Mouse (Mus musculus) midbrain, embryonic 11.5 days (tissue): ENCODE measurements around the gene Gfy. TPM values are rescaled to one million over a fixed set of nuclear protein-coding genes. Genes with fewer than 3 reads are reported as not detected.

ENCODE experiments used
- ATAC-seq: fragments of 200-750 bp; cut with Nextera tagmentation; 2 replicates; pipeline ENCODE4 v1.8.0; 2017; ENCODE audit warnings: moderate TSS enrichment, moderate library complexity; ENCODE audit not compliant: low FRiP score
- DNase-seq: peaks from one replicate; pipeline ENCODE4 v3.0.0; 2015; ENCODE audit warnings: low spot score; ENCODE audit errors: missing footprints
- H3K27ac ChIP-seq: fragments of 300-500 bp; sonication (generic); 2 replicates; pipeline ENCODE4 v1.5.1; 2014; ENCODE audit warnings: low read depth, low read length
- H3K27me3 ChIP-seq: fragments of 300-500 bp; sonication (generic); 2 replicates; pipeline ENCODE4 v1.6.1; 2014; ENCODE audit warnings: mild to moderate bottlenecking, low read length, moderate library complexity, mixed read lengths; ENCODE audit not compliant: control insufficient read depth, insufficient read depth
- H3K36me3 ChIP-seq: fragments of 300-500 bp; sonication (generic); 2 replicates; pipeline ENCODE4 v1.6.1; 2014; ENCODE audit warnings: mild to moderate bottlenecking, low read length, moderate library complexity, mixed read lengths; ENCODE audit not compliant: control insufficient read depth, insufficient read depth
- H3K4me1 ChIP-seq: fragments of 300-500 bp; sonication (generic); 2 replicates; pipeline ENCODE4 v1.6.1; 2014; ENCODE audit warnings: low read length; ENCODE audit not compliant: control insufficient read depth, insufficient read depth
- H3K4me2 ChIP-seq: fragments of 300-500 bp; sonication (generic); 2 replicates; pipeline ENCODE4 v1.6.1; 2014; ENCODE audit warnings: mild to moderate bottlenecking, moderate library complexity
- H3K4me3 ChIP-seq: fragments of 300-500 bp; sonication (generic); 2 replicates; pipeline ENCODE4 v1.5.1; 2014; ENCODE audit warnings: low read depth, low read length
- H3K9ac ChIP-seq: fragments of 300-500 bp; sonication (generic); 2 replicates; pipeline ENCODE4 v1.6.1; 2014; ENCODE audit warnings: low read length
- H3K9me3 ChIP-seq: fragments of 300-500 bp; sonication (generic); 2 replicates; pipeline ENCODE4 v1.6.1; 2016; ENCODE audit warnings: low read length; ENCODE audit not compliant: control insufficient read depth
- WGBS: fragments of 180-500 bp; shearing (Covaris S2); extraction: QIAGEN DNeasy Blood & Tissue Kit; methylation state at CpG from one replicate; pipeline ENCODE4 v1.1.7; 2014; 5-methylcytosine and 5-hydroxymethylcytosine counted together
- polyA plus RNA-seq: library from polyadenylated mRNA; unstranded; fragments of >200 nt; fragmentation: Nextera tagmentation; extraction: Ambion mirVana; gene quantifications from 2 replicates; pipeline ENCODE4 v1.2.1, GENCODE M21; 2014

Gene Gfy
- polyA plus RNA-seq, 1 experiment from 2014 or later, result not detected

DNA sequence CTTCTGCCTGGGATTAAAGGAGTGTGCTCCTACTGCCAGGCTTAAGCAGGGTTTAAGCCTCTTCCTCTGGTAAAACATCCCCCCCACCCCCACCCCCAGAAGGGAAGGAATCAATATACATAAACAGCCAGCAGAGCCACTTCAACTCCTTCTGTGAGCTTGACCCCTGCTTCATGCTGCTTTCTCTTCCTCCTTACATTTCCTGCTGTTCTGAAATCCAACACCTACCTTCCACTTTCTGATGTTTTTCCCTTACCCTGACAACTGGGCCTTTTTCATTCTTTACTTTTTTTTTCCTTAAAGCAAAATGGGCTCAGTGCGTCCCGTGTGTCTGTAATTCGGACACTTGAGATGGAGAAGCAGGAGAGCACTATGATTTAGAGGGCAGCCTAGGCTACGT is 29.0 kb downstream of the Gfy start:
- DNase-seq (no peak), ATAC-seq (no peak)
- Histone ChIP-seq H3K27me3 (no peaks in the 10 kb centered on the region), H3K4me1 (peaks cover 11% of the 10 kb centered on the region), H3K4me2 (no peak overlapping the region), H3K27ac (no peak overlapping the region), H3K9me3 (no peaks in the 10 kb centered on the region), H3K9ac (no peak overlapping the region), H3K36me3 (no peaks in the 10 kb centered on the region), H3K4me3 (no peak overlapping the region)
- 58% methylated on average over 4 of the region's 4 CpGs for WGBS

DNA sequence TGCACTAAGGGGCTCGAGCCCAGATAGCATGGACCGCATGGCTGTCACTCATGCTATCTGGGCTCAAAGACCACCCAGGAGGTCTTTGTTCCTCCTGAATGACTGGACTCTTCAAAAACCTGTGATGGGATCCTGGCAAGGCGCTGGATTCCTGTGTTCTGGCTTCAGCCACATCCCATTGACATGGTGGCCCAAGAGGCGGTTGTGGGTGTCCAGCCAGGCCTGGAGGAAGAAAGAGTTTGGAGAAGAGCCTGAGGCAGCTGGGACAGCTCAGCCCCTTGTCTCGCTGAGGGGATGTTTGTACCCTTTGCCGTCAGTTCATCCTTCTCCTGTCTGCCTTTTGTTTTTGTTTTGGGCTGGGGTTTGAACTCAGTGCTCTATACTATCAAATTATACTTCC is 29.8 kb downstream of the Gfy start:
- no peak overlapping the region for H3K9ac ChIP-seq
- H3K4me1 ChIP-seq, result peaks cover 9% of the 10 kb centered on the region
- H3K36me3 ChIP-seq, result no peaks in the 10 kb centered on the region; the same call in 1 of the 2 replicates
- WGBS, result 26% methylated on average over 6 of the region's 6 CpGs
- H3K4me2 ChIP-seq, result no peak overlapping the region
- H3K4me3 ChIP-seq, result no peak overlapping the region
- no peak for DNase-seq
- no peaks in the 10 kb centered on the region for H3K9me3 ChIP-seq
- no peak overlapping the region for H3K27ac ChIP-seq
- no peak for ATAC-seq
- H3K27me3 ChIP-seq, result no peaks in the 10 kb centered on the region

DNA sequence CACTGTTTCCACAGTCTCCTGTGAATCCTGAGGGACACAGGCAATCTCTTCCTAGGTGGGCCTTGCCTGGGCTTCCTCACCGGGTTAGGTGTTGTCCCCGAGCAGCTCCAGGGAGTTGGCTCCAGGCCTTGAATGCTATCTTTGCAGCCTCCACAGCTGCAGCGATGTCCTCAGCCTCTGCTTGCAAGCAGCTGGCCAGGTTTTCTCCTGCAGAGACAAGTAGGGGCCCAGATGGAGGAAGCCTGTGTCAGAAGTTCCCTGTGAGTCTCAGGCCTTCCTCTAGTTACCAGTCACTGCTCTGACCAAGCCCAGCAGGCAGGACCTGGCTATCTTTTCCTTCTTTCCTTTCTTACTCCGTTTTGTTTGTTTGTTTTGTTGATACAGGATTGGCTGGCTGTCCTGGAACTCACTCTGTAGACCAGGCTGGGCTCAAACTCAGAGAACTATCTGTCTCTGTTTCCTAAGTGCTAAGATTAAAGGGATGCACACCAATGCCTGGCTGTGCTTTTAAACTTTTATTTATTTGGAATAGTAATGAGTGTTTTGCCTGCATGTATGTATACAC is 30.8 kb downstream of the Gfy start:
- Histone ChIP-seq H3K4me1 (peaks cover 8% of the 10 kb centered on the region), H3K27ac (no peak overlapping the region), H3K36me3 (no peaks in the 10 kb centered on the region; the same call in 1 of the 2 replicates), H3K4me3 (no peak overlapping the region), H3K27me3 (no peaks in the 10 kb centered on the region), H3K4me2 (no peak overlapping the region), H3K9ac (no peak overlapping the region), H3K9me3 (no peaks in the 10 kb centered on the region)
- no peak for DNase-seq
- no peak for ATAC-seq
- WGBS, result 69% methylated on average over 4 of the region's 4 CpGs

GRCm38 (mm10) chr7:45147899-45148298 is 31.5 kb downstream of the Gfy start:
- ATAC-seq, result no peak
- H3K27ac ChIP-seq, result no peak overlapping the region
- H3K4me1 ChIP-seq, result peaks cover 3% of the 10 kb centered on the region; the same call in 1 of the 2 replicates
- WGBS, result 94% methylated on average over 11 of the region's 11 CpGs
- H3K4me2 ChIP-seq, result no peak overlapping the region
- no peak for DNase-seq
- H3K9me3 ChIP-seq, result no peaks in the 10 kb centered on the region
- no peaks in the 10 kb centered on the region for H3K27me3 ChIP-seq
- H3K9ac ChIP-seq, result no peak overlapping the region
- H3K36me3 ChIP-seq, result no peaks in the 10 kb centered on the region; the same call in 1 of the 2 replicates
- no peak overlapping the region for H3K4me3 ChIP-seq

DNA sequence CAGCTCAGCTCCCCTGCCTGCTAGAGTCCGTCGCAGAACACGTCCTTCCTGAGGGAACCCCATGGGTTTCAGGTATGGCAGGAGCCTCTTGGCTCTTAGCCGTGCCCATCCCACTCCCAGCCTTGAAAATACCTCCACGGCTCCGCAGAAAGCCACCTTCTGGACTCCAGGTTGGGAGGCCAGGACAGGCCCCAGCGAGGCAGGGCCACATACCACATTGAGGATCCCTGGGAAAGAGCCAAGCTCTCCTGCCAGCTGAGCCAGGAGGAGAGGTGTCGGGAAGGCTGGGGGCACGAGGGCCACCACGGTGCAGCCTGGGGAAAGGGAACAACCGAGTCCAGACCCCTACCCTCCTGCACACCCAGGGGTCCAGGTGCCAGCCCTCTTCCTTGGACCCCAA is 32.1 kb downstream of the Gfy start:
- H3K27ac ChIP-seq, result no peak overlapping the region
- H3K36me3 ChIP-seq, result no peaks in the 10 kb centered on the region; the same call in 1 of the 2 replicates
- H3K4me1 ChIP-seq, result peaks cover 3% of the 10 kb centered on the region; the same call in 1 of the 2 replicates
- WGBS, result 94% methylated on average over 11 of the region's 11 CpGs
- no peak overlapping the region for H3K4me3 ChIP-seq
- H3K27me3 ChIP-seq, result no peaks in the 10 kb centered on the region
- ATAC-seq, result no peak
- no peak overlapping the region for H3K9ac ChIP-seq
- H3K9me3 ChIP-seq, result no peaks in the 10 kb centered on the region
- no peak overlapping the region for H3K4me2 ChIP-seq
- DNase-seq, result no peak

GRCm38 (mm10) chr7:45145460-45145859 is 33.9 kb downstream of the Gfy start:
- DNase-seq, result no peak
- no peaks in the 10 kb centered on the region; the same call in 1 of the 2 replicates for H3K36me3 ChIP-seq
- no peaks in the 10 kb centered on the region for H3K9me3 ChIP-seq
- H3K27ac ChIP-seq, result no peak overlapping the region
- H3K4me1 ChIP-seq, result peaks cover 3% of the 10 kb centered on the region; the same call in 1 of the 2 replicates
- H3K4me2 ChIP-seq, result no peak overlapping the region
- no peak for ATAC-seq
- H3K4me3 ChIP-seq, result no peak overlapping the region
- no peak overlapping the region for H3K9ac ChIP-seq
- H3K27me3 ChIP-seq, result no peaks in the 10 kb centered on the region
- WGBS, result 95% methylated on average over 8 of the region's 8 CpGs

- Histone ChIP-seq H3K9ac (no peak overlapping the region), H3K9me3 (no peaks in the 10 kb centered on the region), H3K27me3 (no peaks in the 10 kb centered on the region), H3K4me2 (no peak overlapping the region), H3K27ac (no peak overlapping the region), H3K36me3 (no peaks in the 10 kb centered on the region; the same call in 1 of the 2 replicates), H3K4me3 (no peak overlapping the region), H3K4me1 (peaks cover 3% of the 10 kb centered on the region; the same call in 1 of the 2 replicates)
- ATAC-seq (no peak), DNase-seq (no peak)
- WGBS, result 87% methylated on average over 13 of the region's 13 CpGs
Observed at GRCm38 (mm10) chr7:45144368-45145174, 34.8 kb downstream of the Gfy start.

- H3K27ac ChIP-seq, result no peak overlapping the region
- H3K9ac ChIP-seq, result no peak overlapping the region
- DNase-seq (no peak), ATAC-seq (no peak)
- no peaks in the 10 kb centered on the region for H3K9me3 ChIP-seq
- WGBS, result 94% methylated on average over 5 of the region's 5 CpGs
- no peaks in the 10 kb centered on the region; the same call in 1 of the 2 replicates for H3K27me3 ChIP-seq
- H3K36me3 ChIP-seq, result no peaks in the 10 kb centered on the region; the same call in 1 of the 2 replicates
- H3K4me3 ChIP-seq, result no peak overlapping the region
- no peak overlapping the region for H3K4me2 ChIP-seq
- no peaks in the 10 kb centered on the region for H3K4me1 ChIP-seq
Observed at GRCm38 (mm10) chr7:45141914-45142313, 37.5 kb downstream of the Gfy start.

GRCm38 (mm10) chr7:45141319-45141718 is 38.0 kb downstream of the Gfy start:
- no peaks in the 10 kb centered on the region; the same call in 1 of the 2 replicates for H3K27me3 ChIP-seq
- no peak for ATAC-seq
- H3K4me1 ChIP-seq, result no peaks in the 10 kb centered on the region
- H3K9me3 ChIP-seq, result no peaks in the 10 kb centered on the region
- no peak overlapping the region for H3K4me3 ChIP-seq
- no peaks in the 10 kb centered on the region; the same call in 1 of the 2 replicates for H3K36me3 ChIP-seq
- no peak overlapping the region for H3K4me2 ChIP-seq
- 89% methylated on average over 3 of the region's 3 CpGs for WGBS
- DNase-seq, result no peak
- H3K9ac ChIP-seq, result no peak overlapping the region
- no peak overlapping the region for H3K27ac ChIP-seq
